Mouse (Mus musculus): ENCODE measurements around the gene Slc7a7.

DNA sequence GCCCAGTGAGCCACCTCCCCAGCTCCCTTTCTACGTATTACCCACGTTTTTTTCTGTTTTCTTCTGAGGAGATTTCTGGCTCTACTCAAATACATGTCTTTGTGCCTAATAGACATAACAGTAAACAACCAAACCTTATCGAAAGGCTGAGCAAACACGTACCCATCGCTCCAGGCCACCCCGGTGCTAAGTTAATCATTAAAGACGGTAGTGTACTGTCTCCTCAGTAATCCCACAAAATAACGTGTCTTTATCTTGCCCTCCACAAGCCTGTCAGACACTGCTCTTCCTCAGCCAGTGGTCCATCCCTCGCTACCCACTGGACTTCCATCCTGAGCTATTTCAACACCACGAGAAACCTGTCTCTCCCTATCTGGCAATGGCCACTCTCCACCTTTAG is 35.8 kb downstream of the Slc7a7 start:
- no peak for TF ChIP-seq GATA1 (IDR thresholded peaks at IDR 0.05; ENCODE audit: borderline replicate concordance, low read length)
- no peak for TF ChIP-seq FLI1 (IDR thresholded peaks at IDR 0.05; ENCODE audit: low read length)

All from megakaryocyte, embryonic 14.5 days (primary cell).